Mouse (Mus musculus): Measurements from ENCODE around the gene Mapkapk5. TPM values are rescaled to one million over a fixed set of nuclear protein-coding genes. Genes with fewer than 3 reads are reported as not detected.

Mapkapk5 gene
- 10 to 100 TPM; 92.7 to 98.4 TPM for total RNA-seq (2023)

GRCm38 (mm10) chr5:121545793-121546529 lies at the start of gene Mapkapk5:
Gene Mapkapk5 (minus strand): TSS chr5:121545905.

GRCm38 (mm10) chr5:121593451-121594401 lies 48.0 kb upstream of the Mapkapk5 start, which contains the start of gene Aldh2:
Gene Aldh2 (minus strand): TSS chr5:121593824.

GRCm38 (mm10) chr5:121544910-121545792 lies 554 bp downstream of the Mapkapk5 start, which contains the start of the genes Adam1a and Gm42878:
Gene Adam1a (minus strand): TSS chr5:121545482.
Gene Gm42878 (minus strand): TSS chr5:121545482.

GRCm38 (mm10) chr5:121503231-121503630 lies 42.5 kb downstream of the Mapkapk5 start, which contains the start of gene Adam1b:
Gene Adam1b (minus strand): TSS chr5:121503435.

Other genes with a start within 250 kb of the Mapkapk5 start
- gene Trafd1, start 160.3 kb downstream of the Mapkapk5 start, total RNA-seq (2023): 100 to 1,000 TPM; 261 to 282 TPM
- 10 to 100 TPM; 20.9 to 31.6 TPM for gene Naa25, start 148.0 kb downstream of the Mapkapk5 start, total RNA-seq (2023)
- gene Tmem116, start 94.0 kb downstream of the Mapkapk5 start, total RNA-seq (2023): 1 to 10 TPM; 1.4 to 2.2 TPM
- 100 to 1,000 TPM; 247 to 275 TPM for gene Erp29, start 93.4 kb downstream of the Mapkapk5 start, total RNA-seq (2023)
- not detected for gene Adam1b, start 42.5 kb downstream of the Mapkapk5 start, total RNA-seq (2023)
- 1 to 10 TPM; 3.4 to 3.5 TPM for gene Adam1a, start 423 bp downstream of the Mapkapk5 start, total RNA-seq (2023)
- gene Gm42878, start 423 bp downstream of the Mapkapk5 start, total RNA-seq (2023): not detected
- gene Aldh2, start 47.9 kb upstream of the Mapkapk5 start, total RNA-seq (2023): 100 to 1,000 TPM; 446 to 524 TPM
- 1 to 10 TPM; 4.4 to 6.2 TPM for gene Acad12, start 73.0 kb upstream of the Mapkapk5 start, total RNA-seq (2023)
- gene Acad10, start 114.6 kb upstream of the Mapkapk5 start, total RNA-seq (2023): 1 to 10 TPM; 4.3 to 4.4 TPM
- 10 to 100 TPM; 67.2 to 81.3 TPM for gene Brap, start 114.7 kb upstream of the Mapkapk5 start, total RNA-seq (2023)
- 10 to 100 TPM; 67.5 to 89.5 TPM for gene Atxn2, start 165.4 kb upstream of the Mapkapk5 start, total RNA-seq (2023)